Mouse (Mus musculus) heart, postnatal 0 days (tissue): ENCODE measurements at regions not wholly inside any gene's neighbourhood (a gene's known extent, or its start where the extent isn't known, plus 50 kb on each side); places are given as distances from the start of the nearest gene placed in this dataset.
"Not testable (repeated sequence)": the region's sequence is repeated elsewhere in the genome, so short reads cannot be mapped to it uniquely, and the experiment has no call there.

Experiments used
- ATAC-seq: fragments of 200-750 bp; cut with Nextera tagmentation; 2 replicates; pipeline ENCODE4 v1.8.0; 2017; ENCODE audit warnings: low read depth, moderate number of reproducible peaks, moderate library complexity; ENCODE audit not compliant: insufficient read depth
- DNase-seq: peaks from one replicate; pipeline ENCODE4 v3.0.0-alpha.2; 2016; ENCODE audit warnings: low spot score
- H3K27ac ChIP-seq: fragments of 300-500 bp; sonication (generic); 2 replicates; pipeline ENCODE4 v1.5.1; 2014; ENCODE audit warnings: low read depth, mild to moderate bottlenecking
- H3K27me3 ChIP-seq: fragments of 300-500 bp; sonication (generic); 2 replicates; pipeline ENCODE4 v1.6.1; 2014; ENCODE audit warnings: low read length, mixed read lengths; ENCODE audit not compliant: control insufficient read depth, insufficient read depth
- H3K36me3 ChIP-seq: fragments of 300-500 bp; sonication (generic); replicated peaks from 2 replicates; pipeline ENCODE4 v1.6.1; 2014; ENCODE audit warnings: low read length, mixed read lengths; ENCODE audit not compliant: control insufficient read depth, insufficient read depth
- H3K4me1 ChIP-seq: fragments of 300-500 bp; sonication (generic); 2 replicates; pipeline ENCODE4 v1.6.1; 2014; ENCODE audit warnings: antibody characterized with exemption; ENCODE audit not compliant: control insufficient read depth, insufficient read depth
- H3K4me2 ChIP-seq: fragments of 300-500 bp; sonication (generic); 2 replicates; pipeline ENCODE4 v1.6.1; 2014; ENCODE audit warnings: low read depth, mild to moderate bottlenecking, low read length, moderate library complexity
- H3K4me3 ChIP-seq: fragments of 300-500 bp; sonication (generic); 2 replicates; pipeline ENCODE4 v1.5.1; 2014; ENCODE audit warnings: low read depth, low read length
- H3K9ac ChIP-seq: fragments of 300-500 bp; sonication (generic); replicated peaks from 2 replicates; pipeline ENCODE4 v1.6.1; 2014; ENCODE audit warnings: low read depth, low read length, mixed read lengths
- H3K9me3 ChIP-seq: fragments of 300-500 bp; sonication (generic); replicated peaks from 2 replicates; pipeline ENCODE4 v1.6.1; 2016; ENCODE audit warnings: low read length; ENCODE audit not compliant: control insufficient read depth
- CTCF ChIP-seq: IDR thresholded peaks from 2 replicates; pipeline ENCODE4 v1.5.1; 2016; ENCODE audit warnings: antibody characterized with exemption, control low read depth, low read depth
- EP300 ChIP-seq: IDR thresholded peaks from 2 replicates; pipeline ENCODE4 v1.6.1; 2016; ENCODE audit warnings: antibody characterized with exemption, low read depth
- WGBS: fragments of 180-500 bp; shearing (Covaris S2); extraction: QIAGEN DNeasy Blood & Tissue Kit; methylation state at CpG from one replicate; pipeline ENCODE4 v1.1.7; 2014; 5-methylcytosine and 5-hydroxymethylcytosine counted together

GRCm38 (mm10) chr6:37779893-37780292 lies 90.7 kb upstream of the Trim24 start:
- Histone ChIP-seq H3K27ac (no peak overlapping the region), H3K9me3 (peaks cover 11% of the 10 kb centered on the region; the same call in 1 of the 2 replicates), H3K9ac (no peak overlapping the region), H3K4me2 (no peak overlapping the region), H3K27me3 (no peaks in the 10 kb centered on the region), H3K4me1 (no peaks in the 10 kb centered on the region), H3K4me3 (no peak overlapping the region), H3K36me3 (no peaks in the 10 kb centered on the region)
- no peak for DNase-seq
- TF ChIP-seq EP300 (no peak), CTCF (no peak)
- no peak for ATAC-seq

DNA sequence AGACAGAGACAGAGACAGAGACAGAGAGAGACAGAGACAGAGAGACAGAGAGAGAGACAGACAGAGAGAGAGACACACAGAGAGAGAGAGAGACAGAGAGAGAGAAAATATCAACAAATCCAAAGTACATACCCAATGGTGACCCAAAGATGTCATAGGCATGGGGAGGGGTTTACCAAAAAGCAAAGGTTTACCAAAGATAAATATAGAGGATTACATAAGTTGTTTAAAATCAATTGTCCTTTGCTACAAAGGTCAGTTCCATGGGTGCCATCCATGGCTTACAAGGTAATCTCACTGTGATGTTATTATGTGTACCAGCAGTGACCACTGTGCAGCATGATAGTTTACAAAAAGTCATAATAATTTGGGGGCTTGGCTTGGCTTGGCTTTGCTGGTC lies 88.7 kb upstream of the Trim24 start:
- no peak overlapping the region for H3K9ac ChIP-seq
- no peaks in the 10 kb centered on the region for H3K27me3 ChIP-seq
- ATAC-seq (no peak), DNase-seq (no peak)
- H3K9me3 ChIP-seq = peaks cover 11% of the 10 kb centered on the region; the same call in 1 of the 2 replicates
- TF ChIP-seq EP300 = no peak
- no peak for TF ChIP-seq CTCF
- H3K4me2 ChIP-seq = no peak overlapping the region
- no peaks in the 10 kb centered on the region for H3K36me3 ChIP-seq
- H3K27ac ChIP-seq = no peak overlapping the region
- H3K4me3 ChIP-seq = no peak overlapping the region
- H3K4me1 ChIP-seq = no peaks in the 10 kb centered on the region

- not testable (repeated sequence) for H3K36me3 ChIP-seq, H3K27ac ChIP-seq, H3K4me2 ChIP-seq, H3K27me3 ChIP-seq, DNase-seq, ATAC-seq, H3K4me3 ChIP-seq, H3K4me1 ChIP-seq, H3K9ac ChIP-seq
- 82% methylated on average over 3 of the region's 3 CpGs for WGBS
- H3K9me3 ChIP-seq = peaks cover 11% of the 10 kb centered on the region; the same call in 1 of the 2 replicates
These were observed 85.3 kb upstream of the Trim24 start for GRCm38 (mm10) chr6:37785280-37785679.

GRCm38 (mm10) chr6:37785741-37786140 lies 84.9 kb upstream of the Trim24 start:
- 78% methylated on average over 7 of the region's 7 CpGs for WGBS
- no peaks in the 10 kb centered on the region for H3K27me3 ChIP-seq
- H3K9me3 ChIP-seq = peaks cover 11% of the 10 kb centered on the region; the same call in 1 of the 2 replicates
- TF ChIP-seq CTCF (no peak), EP300 (no peak)
- H3K36me3 ChIP-seq = no peaks in the 10 kb centered on the region
- H3K4me2 ChIP-seq = no peak overlapping the region
- DNase-seq (no peak), ATAC-seq (no peak)
- no peak overlapping the region for H3K27ac ChIP-seq
- no peak overlapping the region for H3K4me3 ChIP-seq
- H3K9ac ChIP-seq = no peak overlapping the region
- H3K4me1 ChIP-seq = no peaks in the 10 kb centered on the region

GRCm38 (mm10) chr6:37787858-37788257 lies 82.8 kb upstream of the Trim24 start:
- 81% methylated on average over 3 of the region's 8 CpGs for WGBS
- H3K36me3 ChIP-seq, DNase-seq, H3K27ac ChIP-seq, H3K4me1 ChIP-seq, H3K27me3 ChIP-seq, H3K9ac ChIP-seq, ATAC-seq, H3K4me3 ChIP-seq, H3K4me2 ChIP-seq: not testable (repeated sequence)
- H3K9me3 ChIP-seq = peaks cover 14% of the 10 kb centered on the region; the same call in 1 of the 2 replicates

DNA sequence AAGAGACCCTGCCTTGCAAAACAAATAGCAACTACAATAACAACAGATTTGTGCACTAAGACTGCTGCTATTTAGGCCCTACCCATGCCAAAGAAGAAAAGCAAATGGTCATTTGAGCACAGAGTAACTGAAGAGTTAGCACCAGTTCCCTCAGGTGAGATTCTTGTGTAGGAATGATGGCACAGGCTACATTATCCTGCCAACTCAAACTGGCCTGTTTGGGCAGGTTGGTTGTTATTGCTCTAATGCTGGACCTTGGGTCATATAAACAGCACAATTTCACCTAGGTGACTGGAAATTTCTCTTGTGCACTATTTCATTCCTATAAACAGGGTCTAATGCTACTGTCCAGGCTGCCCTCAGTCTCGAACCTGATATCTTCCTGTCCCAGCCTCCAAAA lies 79.7 kb upstream of the Trim24 start:
- no peak overlapping the region for H3K4me3 ChIP-seq
- no peaks in the 10 kb centered on the region for H3K4me1 ChIP-seq
- H3K36me3 ChIP-seq = no peaks in the 10 kb centered on the region
- no peak for TF ChIP-seq CTCF
- TF ChIP-seq EP300 = no peak
- 0 out of 2 replicates have a peak, but pooled peaks cover 4% of the 10 kb centered on the region for H3K9me3 ChIP-seq
- H3K4me2 ChIP-seq = no peak overlapping the region
- H3K27ac ChIP-seq = no peak overlapping the region
- H3K9ac ChIP-seq = no peak overlapping the region
- WGBS = 71% methylated on average over 1 of the region's 1 CpGs
- H3K27me3 ChIP-seq = no peaks in the 10 kb centered on the region
- no peak for DNase-seq
- no peak for ATAC-seq
